Mouse (Mus musculus): ENCODE measurements around the gene Catsperz.

DNA sequence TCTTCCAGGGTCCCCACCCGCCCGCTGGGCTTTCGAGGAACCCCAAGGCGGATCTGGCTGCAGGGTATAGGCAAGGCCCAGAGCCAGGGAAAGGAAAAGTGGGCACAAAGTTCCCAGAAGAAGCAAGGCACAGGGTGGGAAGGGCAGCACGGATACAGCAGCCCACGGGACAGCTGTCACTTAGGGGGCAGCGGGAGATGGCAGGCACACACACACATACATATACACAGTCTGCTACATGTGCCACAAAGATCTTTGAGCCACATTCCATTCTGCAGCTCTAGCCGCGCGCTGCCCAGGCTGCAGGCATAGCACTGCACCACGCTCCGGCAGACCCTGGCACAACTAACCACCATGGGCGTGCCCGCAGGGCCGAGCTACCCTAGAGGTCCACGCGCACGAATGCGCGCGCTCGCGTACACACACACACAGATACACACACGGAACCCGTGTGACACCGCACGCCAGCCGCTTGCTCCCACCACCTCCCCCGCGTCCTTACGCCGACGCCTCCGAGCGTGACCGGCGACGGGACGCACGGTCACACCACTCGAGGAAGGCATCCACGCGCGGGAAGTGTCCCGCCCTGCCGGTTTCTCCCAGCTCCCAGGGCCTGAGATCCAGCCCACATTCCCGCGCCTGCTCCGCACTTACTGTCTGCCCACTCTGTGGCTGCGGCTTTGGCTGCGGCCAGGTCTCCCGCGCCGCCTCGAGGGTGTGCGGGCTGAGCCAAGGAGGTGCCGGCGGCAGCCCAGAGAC lies 8.4 kb upstream of the Catsperz start:
- TF ChIP-seq CTCF (IDR thresholded peaks at IDR 0.05) (no peak), EP300 (IDR thresholded peaks at IDR 0.05) (no peak)
